Mouse (Mus musculus): ENCODE measurements around the gene Tmem150b.

GRCm38 (mm10) chr7:4671956-4672355 lies 53.1 kb downstream of the Tmem150b start:
- TF ChIP-seq CTCF (conservative IDR thresholded peaks at IDR 0.05; ENCODE audit: low read length) (no peak), POU5F1 (IDR thresholded peaks at IDR 0.05; ENCODE audit: borderline replicate concordance, low read length) (no peak), NANOG (IDR thresholded peaks at IDR 0.05; ENCODE audit: borderline replicate concordance, low read length) (no peak)
